Mouse (Mus musculus) CH12.LX (cell line): ENCODE data around the gene Cux1. TPM values are rescaled to one million over a fixed set of nuclear protein-coding genes. Genes with fewer than 3 reads are reported as not detected.

Experiments
- DNase-seq: peaks from one replicate; pipeline ENCODE4 v3.0.0-alpha.2; 2013; ENCODE audit errors: extremely low read depth
- H3K27ac ChIP-seq: 2 replicates; pipeline ENCODE4 v1.5.1; 2012; ENCODE audit warnings: low read depth, mild to moderate bottlenecking, control low read depth, moderate library complexity; ENCODE audit not compliant: insufficient read depth
- H3K27me3 ChIP-seq: replicated peaks from 2 replicates; pipeline ENCODE3; 2012; ENCODE audit warnings: inconsistent platforms
- H3K36me3 ChIP-seq, 2 experiments: replicated peaks in 1 of 2; 2 replicates each; pipeline versions ENCODE3 to v1.6.1; 2012; ENCODE audit warnings: inconsistent platforms in 1 of 2, low read length in 1 of 2, mild to moderate bottlenecking in 1 of 2, mixed read lengths in 1 of 2, moderate library complexity in 1 of 2; ENCODE audit not compliant: control insufficient read depth in 1 of 2, insufficient read depth in 1 of 2
- H3K4me1 ChIP-seq, 2 experiments: 2 replicates each; pipeline ENCODE4 v1.6.1; 2012; ENCODE audit warnings: inconsistent platforms in 1 of 2, moderate library complexity in 1 of 2; ENCODE audit not compliant: insufficient read depth in 2 of 2, control insufficient read depth in 1 of 2
- H3K4me2 ChIP-seq: 2 replicates; pipeline ENCODE4 v1.6.1; 2012; ENCODE audit warnings: low read depth, mild to moderate bottlenecking, control low read depth; ENCODE audit not compliant: poor library complexity, insufficient read depth, severe bottlenecking
- H3K4me3 ChIP-seq, 3 experiments: fragments of 150-350 bp in 1 of 3; sonication (generic) in 1 of 3; replicated peaks in 1 of 3; 2 replicates each; pipeline versions ENCODE3 to v1.5.1; 2011 to 2012; ENCODE audit warnings: low read depth in 2 of 3, low read length in 2 of 3, mild to moderate bottlenecking in 2 of 3, moderate library complexity in 2 of 3, control low read depth in 1 of 3, improper control_type of control experiment in 1 of 3, inconsistent platforms in 1 of 3, mixed read lengths in 1 of 3; ENCODE audit not compliant: poor library complexity in 1 of 3
- H3K79me2 ChIP-seq: replicated peaks from 2 replicates; pipeline ENCODE4 v1.6.1; 2012; ENCODE audit warnings: mild to moderate bottlenecking, moderate library complexity; ENCODE audit not compliant: control insufficient read depth, poor library complexity, insufficient read depth, severe bottlenecking; ENCODE audit errors: extremely low read depth
- H3K9ac ChIP-seq: 2 replicates; pipeline ENCODE4 v1.6.1; 2012; ENCODE audit warnings: low read depth, mild to moderate bottlenecking, control low read depth, moderate library complexity; ENCODE audit not compliant: insufficient read depth
- H3K9me3 ChIP-seq: replicated peaks from 2 replicates; pipeline ENCODE3; 2012; ENCODE audit warnings: low read length, inconsistent platforms, mixed read lengths
- CHD2 ChIP-seq: IDR thresholded peaks from 2 replicates; pipeline ENCODE4 v1.6.1; 2011; ENCODE audit warnings: low read length, improper control_type of control experiment
- CTCF ChIP-seq, 2 experiments: IDR thresholded peaks in 1 of 2; conservative IDR thresholded peaks in 1 of 2; 2 replicates each; pipeline ENCODE4 v1.5.1; 2011 to 2012; ENCODE audit warnings: low read depth in 2 of 2, low read length in 2 of 2, improper control_type of control experiment in 1 of 2, inconsistent platforms in 1 of 2, mild to moderate bottlenecking in 1 of 2, moderate library complexity in 1 of 2
- ELF1 ChIP-seq: IDR thresholded peaks from 2 replicates; pipeline ENCODE4 v1.6.1; 2014; ENCODE audit warnings: low read depth, mild to moderate bottlenecking, inconsistent platforms, low read length, improper control_type of control experiment
- EP300 ChIP-seq: IDR thresholded peaks from 2 replicates; pipeline ENCODE4 v1.6.1; 2011; ENCODE audit warnings: low read length, improper control_type of control experiment
- ETS1 ChIP-seq: conservative IDR thresholded peaks from 2 replicates; pipeline ENCODE4 v1.6.1; 2012; ENCODE audit warnings: low read depth, mild to moderate bottlenecking, inconsistent platforms, low read length, improper control_type of control experiment, moderate library complexity
- HCFC1 ChIP-seq: IDR thresholded peaks from 2 replicates; pipeline ENCODE4 v1.6.1; 2012; ENCODE audit warnings: low read depth, mild to moderate bottlenecking, inconsistent platforms, low read length, improper control_type of control experiment
- JUN ChIP-seq: IDR thresholded peaks from 2 replicates; pipeline ENCODE4 v1.6.1; 2011; ENCODE audit warnings: low read depth, mild to moderate bottlenecking, low read length, improper control_type of control experiment, moderate library complexity; ENCODE audit not compliant: insufficient read depth
- JUND ChIP-seq: conservative IDR thresholded peaks from 2 replicates; pipeline ENCODE4 v1.6.1; 2011; ENCODE audit warnings: low read depth, low read length, improper control_type of control experiment
- KAT2A ChIP-seq: IDR thresholded peaks from 2 replicates; pipeline ENCODE4 v1.6.1; 2012; ENCODE audit warnings: low read length, improper control_type of control experiment, inconsistent platforms; ENCODE audit not compliant: insufficient replicate concordance
- MAX ChIP-seq: IDR thresholded peaks from 2 replicates; pipeline ENCODE4 v1.6.1; 2011; ENCODE audit warnings: low read length, improper control_type of control experiment
- MAZ ChIP-seq: IDR thresholded peaks from 2 replicates; pipeline ENCODE4 v1.6.1; 2012; ENCODE audit warnings: low read depth, mild to moderate bottlenecking, inconsistent platforms, low read length, improper control_type of control experiment, moderate library complexity
- MXI1 ChIP-seq: IDR thresholded peaks from 2 replicates; pipeline ENCODE4 v1.6.1; 2011; ENCODE audit warnings: mild to moderate bottlenecking, low read depth, low read length, improper control_type of control experiment
- MYC ChIP-seq: IDR thresholded peaks from 2 replicates; pipeline ENCODE4 v1.6.1; 2011; ENCODE audit warnings: low read depth, mild to moderate bottlenecking, improper control_type of control experiment, low read length
- NELFE ChIP-seq: IDR thresholded peaks from 2 replicates; pipeline ENCODE4 v1.6.1; 2011; ENCODE audit warnings: low read depth, low read length, improper control_type of control experiment
- POLR2A ChIP-seq: IDR thresholded peaks from 2 replicates; pipeline ENCODE4 v1.6.1; 2011; ENCODE audit warnings: low read depth, mild to moderate bottlenecking, improper control_type of control experiment, low read length
- SMC3 ChIP-seq: IDR thresholded peaks from 2 replicates; pipeline ENCODE4 v1.6.1; 2011; ENCODE audit warnings: low read depth, low read length, improper control_type of control experiment
- TBP ChIP-seq: conservative IDR thresholded peaks from 2 replicates; pipeline ENCODE4 v1.6.1; 2011; ENCODE audit warnings: low read depth, low read length, improper control_type of control experiment
- TCF12 ChIP-seq: IDR thresholded peaks from 2 replicates; pipeline ENCODE4 v1.6.1; 2014; ENCODE audit warnings: low read depth, mild to moderate bottlenecking, inconsistent platforms, low read length, improper control_type of control experiment
- UBTF ChIP-seq: IDR thresholded peaks from 2 replicates; pipeline ENCODE4 v1.6.1; 2012; ENCODE audit warnings: low read depth, mild to moderate bottlenecking, inconsistent platforms, low read length, improper control_type of control experiment, moderate library complexity
- USF2 ChIP-seq: conservative IDR thresholded peaks from 2 replicates; pipeline ENCODE4 v1.6.1; 2011; ENCODE audit warnings: low read depth, low read length, improper control_type of control experiment
- ZKSCAN1 ChIP-seq: IDR thresholded peaks from 2 replicates; pipeline ENCODE4 v1.6.1; 2012; ENCODE audit warnings: low read depth, inconsistent platforms, low read length, improper control_type of control experiment, borderline replicate concordance
- dilution Hi-C: fragments of 300-500 bp; cut with MboI; formaldehyde crosslinking; loops from 2 replicates; pipeline ENCODE4 v1.14.3; 2020; ENCODE audit warnings: low sequenced_read_pairs; ENCODE audit not compliant: extremely low pct_unique_long_range_greater_than_20kb, extremely low pct_ligation_motif_present
- in situ Hi-C: fragments of 300-500 bp; cut with MboI; formaldehyde crosslinking; loops from 3 replicates; pipeline ENCODE4 v1.14.3; 2019; ENCODE audit warnings: low sequenced_read_pairs, low pct_ligation_motif_present, low pct_unique_long_range_greater_than_20kb, mixed read lengths
- polyA plus RNA-seq: library from polyadenylated mRNA; unstranded; fragments of >175 nt; gene quantifications from 2 replicates; pipeline ENCODE4 v1.2.1, GENCODE M21; 2012; ENCODE audit warnings: low read depth; ENCODE audit not compliant: insufficient read length
- total RNA-seq, 2 experiments: library from RNA; depleted of rRNA; stranded (reverse); fragments of 300-350 nt in 1 of 2; fragments of >200 nt in 1 of 2; gene quantifications; 2 replicates each; pipeline ENCODE4 v1.2.3; 2012 to 2014

Cux1 gene
- total and polyA plus RNA-seq, 3 experiments = 12.4 to 21.9 (median 19.6) TPM

DNA sequence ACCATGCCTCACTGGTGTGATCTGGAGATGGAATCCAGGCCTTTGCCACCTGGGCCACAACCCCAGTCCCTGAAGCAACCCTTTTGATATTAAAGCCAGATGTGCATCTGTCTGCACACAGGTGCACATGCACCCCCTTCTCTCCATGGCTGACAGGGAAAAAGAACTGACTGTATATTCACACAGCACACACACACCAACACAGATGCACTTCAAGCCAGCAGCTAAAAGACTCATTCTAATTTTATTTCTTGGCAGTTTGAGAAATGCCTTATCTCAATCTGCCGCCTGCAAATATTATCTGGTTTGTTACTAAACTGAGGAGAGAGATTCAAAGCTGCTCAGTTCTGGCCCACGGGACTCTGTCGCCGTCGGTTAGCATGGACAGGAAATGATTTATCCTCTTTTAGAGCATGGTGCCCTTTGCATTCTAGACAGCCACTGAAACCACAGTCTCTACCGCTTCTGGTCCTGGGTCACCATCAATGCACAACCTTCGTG lies 156.6 kb downstream of the Cux1 start:
- Histone ChIP-seq H3K27me3 (no peaks in the 10 kb centered on the region), H3K36me3 (peaks cover 9 to 20% of the 10 kb centered on the region in 2 experiments), H3K79me2 (no peaks in the 10 kb centered on the region), H3K9ac (no peak overlapping the region), H3K4me1 (peaks cover 6 to 35% of the 10 kb centered on the region in 2 experiments; a peak in 3 of 4 replicates), H3K27ac (no peak overlapping the region), H3K9me3 (peaks cover 7% of the 10 kb centered on the region), H3K4me3 (no peak overlapping the region), H3K4me2 (no peak overlapping the region)
- peak; percentile 52 for DNase-seq
- dilution Hi-C loops (no loop called here), in situ Hi-C loops (loop anchor here (5.0 kb wide), 1 partner anchor 37 kb away; no protein-coding TSS in a partner anchor)
- TF ChIP-seq ELF1 (no peak), USF2 (no peak), JUN (no peak), CHD2 (no peak), MAZ (no peak), MXI1 (no peak), ZKSCAN1 (no peak), POLR2A (no peak), CTCF (conservative IDR thresholded peaks at IDR 0.05 in 1 of 2, IDR thresholded peaks at IDR 0.05 in 1 of 2; ENCODE audit: low read depth in 2 of 2, low read length in 2 of 2) (no peak), EP300 (no peak), ETS1 (no peak), MAX (no peak), TCF12 (no peak), UBTF (no peak), MYC (no peak), KAT2A (no peak), HCFC1 (no peak), TBP (no peak), NELFE (no peak), JUND (no peak)

DNA sequence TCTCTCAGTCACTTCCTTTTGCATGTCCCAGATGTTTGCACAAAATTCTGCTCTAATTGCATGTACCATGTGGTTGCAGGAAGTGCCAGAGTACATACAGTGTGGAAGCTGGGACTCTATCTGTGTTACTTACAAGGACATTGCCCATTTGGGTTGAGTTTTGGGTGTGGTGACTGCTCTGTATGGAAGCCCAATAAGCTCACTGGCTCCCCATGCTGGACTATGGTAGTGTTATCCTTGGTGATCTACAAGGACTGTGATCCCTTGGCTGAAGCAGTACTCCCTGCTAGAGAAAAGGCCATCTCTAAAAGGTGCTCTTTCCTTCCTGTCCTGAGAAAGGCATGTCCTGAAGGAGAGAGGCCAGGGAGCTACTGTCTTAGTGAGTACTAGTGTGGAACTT lies 160.9 kb downstream of the Cux1 start:
- Histone ChIP-seq H3K79me2 (no peaks in the 10 kb centered on the region), H3K9me3 (peaks cover 7% of the 10 kb centered on the region), H3K4me3 (no peak overlapping the region), H3K27me3 (no peaks in the 10 kb centered on the region), H3K27ac (no peak overlapping the region), H3K9ac (no peak overlapping the region), H3K4me2 (no peak overlapping the region), H3K4me1 (peaks cover 11 to 62% of the 10 kb centered on the region in 2 experiments)
- no peak for DNase-seq
- peak; percentile 7; the same call in 1 of the 2 replicates for TF ChIP-seq SMC3
- TF ChIP-seq ETS1 = no peak
- no peak for TF ChIP-seq ZKSCAN1
- TF ChIP-seq TBP = no peak
- TF ChIP-seq MAX = no peak
- TF ChIP-seq, all 38 proteins: peak for 1
- in situ Hi-C loops = no loop called here
- dilution Hi-C loops = no loop called here
- peaks cover 9 to 18% of the 10 kb centered on the region in 2 experiments for H3K36me3 ChIP-seq
